Mouse (Mus musculus) splenic B cell, adult 2 months (primary cell): ENCODE measurements around the gene Gm20388.
"Not testable (repeated sequence)": the region's sequence is repeated elsewhere in the genome, so short reads cannot be mapped to it uniquely, and the experiment has no call there.

Source experiments
- DNase-seq: peaks from one replicate; pipeline ENCODE4 v3.0.0-alpha.2; 2011; ENCODE audit warnings: low read depth, low spot score
- H3K27me3 ChIP-seq: 2 replicates; pipeline ENCODE4 v1.6.1; 2012; ENCODE audit warnings: mild to moderate bottlenecking, low read length, moderate library complexity, mixed read lengths; ENCODE audit not compliant: control insufficient read depth, poor library complexity, insufficient read depth, severe bottlenecking
- H3K36me3 ChIP-seq: 2 replicates; pipeline ENCODE4 v1.6.1; 2012; ENCODE audit warnings: mild to moderate bottlenecking, low read length, moderate library complexity, mixed read lengths; ENCODE audit not compliant: control insufficient read depth, poor library complexity, insufficient read depth, severe bottlenecking

Gm20388 gene

GRCm38 (mm10) chr8:123211876-123212275 lies 3301.2 kb downstream of the Gm20388 start:
- H3K36me3 ChIP-seq, result no peaks in the 10 kb centered on the region; the same call in none of the 2 replicates
- DNase-seq, result no peak
- no peaks in the 10 kb centered on the region for H3K27me3 ChIP-seq

- H3K36me3 ChIP-seq, result no peaks in the 10 kb centered on the region; the same call in none of the 2 replicates
- DNase-seq, result peak; percentile 94
- no peaks in the 10 kb centered on the region for H3K27me3 ChIP-seq
These were observed 3301.9 kb downstream of the Gm20388 start, which contains the start of the genes Chmp1a and Spata33 for GRCm38 (mm10) chr8:123212321-123213117. Gene Chmp1a, minus strand, starts transcription at chr8:123212763. Gene Spata33, plus strand, starts transcription at chr8:123212832.

- no peaks in the 10 kb centered on the region; the same call in 1 of the 2 replicates for H3K36me3 ChIP-seq
- H3K27me3 ChIP-seq, result no peaks in the 10 kb centered on the region
- DNase-seq, result no peak
These were observed 3302.6 kb downstream of the Gm20388 start for GRCm38 (mm10) chr8:123213118-123213772.

GRCm38 (mm10) chr8:123215430-123215829 lies 3304.8 kb downstream of the Gm20388 start:
- no peaks in the 10 kb centered on the region for H3K36me3 ChIP-seq
- no peaks in the 10 kb centered on the region for H3K27me3 ChIP-seq
- no peak for DNase-seq

- H3K27me3 ChIP-seq, result no peaks in the 10 kb centered on the region
- H3K36me3 ChIP-seq, result no peaks in the 10 kb centered on the region
- DNase-seq, result no peak
These were observed 3310.3 kb downstream of the Gm20388 start for GRCm38 (mm10) chr8:123220917-123221316.

GRCm38 (mm10) chr8:123224278-123225266 lies 3313.9 kb downstream of the Gm20388 start, which contains the start of gene Cdk10:
Gene Cdk10, plus strand, starts transcription at chr8:123224842.
- Histone ChIP-seq H3K36me3 (no peaks in the 10 kb centered on the region; the same call in 1 of the 2 replicates), H3K27me3 (no peaks in the 10 kb centered on the region)
- DNase-seq, result peak; percentile 92

GRCm38 (mm10) chr8:123228416-123228815 lies 3317.8 kb downstream of the Gm20388 start:
- no peaks in the 10 kb centered on the region for H3K27me3 ChIP-seq
- H3K36me3 ChIP-seq, result no peaks in the 10 kb centered on the region; the same call in 1 of the 2 replicates
- DNase-seq, result no peak

- H3K27me3 ChIP-seq, DNase-seq, H3K36me3 ChIP-seq: not testable (repeated sequence)
These were observed 3319.7 kb downstream of the Gm20388 start for GRCm38 (mm10) chr8:123230326-123230725.

- H3K27me3 ChIP-seq, result no peaks in the 10 kb centered on the region
- DNase-seq, result no peak
- H3K36me3 ChIP-seq, result no peaks in the 10 kb centered on the region; the same call in 1 of the 2 replicates
These were observed 3321.1 kb downstream of the Gm20388 start for GRCm38 (mm10) chr8:123231742-123232141.

- H3K27me3 ChIP-seq, result no peaks in the 10 kb centered on the region
- H3K36me3 ChIP-seq, result no peaks in the 10 kb centered on the region; the same call in 1 of the 2 replicates
- DNase-seq, result no peak
These were observed 3321.9 kb downstream of the Gm20388 start for GRCm38 (mm10) chr8:123232553-123232952.

GRCm38 (mm10) chr8:123233300-123233699 lies 3322.7 kb downstream of the Gm20388 start:
- H3K36me3 ChIP-seq, result no peaks in the 10 kb centered on the region
- no peaks in the 10 kb centered on the region for H3K27me3 ChIP-seq
- DNase-seq, result no peak

- no peak for DNase-seq
- Histone ChIP-seq H3K27me3 (no peaks in the 10 kb centered on the region), H3K36me3 (no peaks in the 10 kb centered on the region)
These were observed 3323.1 kb downstream of the Gm20388 start for GRCm38 (mm10) chr8:123233760-123234159.

GRCm38 (mm10) chr8:123234918-123235519 lies 3324.4 kb downstream of the Gm20388 start:
- DNase-seq, result peak; percentile 54
- no peaks in the 10 kb centered on the region for H3K36me3 ChIP-seq
- no peaks in the 10 kb centered on the region for H3K27me3 ChIP-seq
